Mouse (Mus musculus) forebrain, embryonic 12.5 days (tissue): ENCODE measurements around the gene G6pc2. TPM values are rescaled to one million over a fixed set of nuclear protein-coding genes. Genes with fewer than 3 reads are reported as not detected.

Experiments used
- ATAC-seq: fragments of 200-750 bp; cut with Nextera tagmentation; 2 replicates; pipeline ENCODE4 v1.8.0; 2017; ENCODE audit warnings: moderate TSS enrichment; ENCODE audit not compliant: low FRiP score
- H3K27ac ChIP-seq: fragments of 300-500 bp; sonication (generic); 2 replicates; pipeline ENCODE4 v1.5.1; 2016; ENCODE audit warnings: mild to moderate bottlenecking
- H3K27me3 ChIP-seq: fragments of 300-500 bp; sonication (generic); 2 replicates; pipeline ENCODE4 v1.6.1; 2016; ENCODE audit warnings: mild to moderate bottlenecking
- H3K36me3 ChIP-seq: fragments of 300-500 bp; sonication (generic); replicated peaks from 2 replicates; pipeline ENCODE4 v1.6.1; 2016; ENCODE audit warnings: mild to moderate bottlenecking
- H3K4me1 ChIP-seq: fragments of 300-500 bp; sonication (generic); 2 replicates; pipeline ENCODE4 v1.6.1; 2016
- H3K4me2 ChIP-seq: fragments of 300-500 bp; sonication (generic); 2 replicates; pipeline ENCODE4 v1.6.1; 2016; ENCODE audit warnings: mild to moderate bottlenecking, moderate library complexity
- H3K4me3 ChIP-seq: fragments of 300-500 bp; sonication (generic); replicated peaks from 2 replicates; pipeline ENCODE4 v1.5.1; 2016; ENCODE audit warnings: mild to moderate bottlenecking
- H3K9ac ChIP-seq: fragments of 300-500 bp; sonication (generic); 2 replicates; pipeline ENCODE4 v1.6.1; 2016; ENCODE audit warnings: mild to moderate bottlenecking
- H3K9me3 ChIP-seq: fragments of 300-500 bp; sonication (generic); 2 replicates; pipeline ENCODE4 v1.6.1; 2016
- WGBS: fragments of 180-500 bp; shearing (Covaris S2); methylation state at CpG from one replicate; pipeline ENCODE4 v1.1.7; 2016; 5-methylcytosine and 5-hydroxymethylcytosine counted together
- polyA plus RNA-seq: library from polyadenylated mRNA; unstranded; fragments of >200 nt; fragmentation: Nextera tagmentation; extraction: Ambion mirVana; gene quantifications from 2 replicates; pipeline ENCODE4 v1.2.1, GENCODE M21; 2016

The G6pc2 gene
- polyA plus RNA-seq, 1 experiment from 2014 or later = not detected

GRCm38 (mm10) chr2:69248221-69248755 is 37.4 kb downstream of the G6pc2 start:
- no peak overlapping the region for H3K27ac ChIP-seq
- H3K9me3 ChIP-seq = no peaks in the 10 kb centered on the region
- H3K9ac ChIP-seq = no peak overlapping the region
- no peak for ATAC-seq
- 50% methylated on average over 16 of the region's 16 CpGs for WGBS
- H3K36me3 ChIP-seq = no peaks in the 10 kb centered on the region
- H3K4me3 ChIP-seq = no peak overlapping the region
- no peaks in the 10 kb centered on the region for H3K4me1 ChIP-seq
- no peaks in the 10 kb centered on the region for H3K27me3 ChIP-seq
- H3K4me2 ChIP-seq = no peak overlapping the region

- H3K27me3 ChIP-seq = no peaks in the 10 kb centered on the region
- no peak overlapping the region for H3K4me3 ChIP-seq
- no peak overlapping the region for H3K27ac ChIP-seq
- no peaks in the 10 kb centered on the region for H3K36me3 ChIP-seq
- ATAC-seq = no peak
- H3K4me2 ChIP-seq = no peak overlapping the region
- H3K4me1 ChIP-seq = no peaks in the 10 kb centered on the region
- no peak overlapping the region for H3K9ac ChIP-seq
- H3K9me3 ChIP-seq = no peaks in the 10 kb centered on the region
These were observed 53.3 kb downstream of the G6pc2 start for GRCm38 (mm10) chr2:69264069-69264618.

GRCm38 (mm10) chr2:69275875-69276274 is 65.0 kb downstream of the G6pc2 start:
- H3K4me1 ChIP-seq = no peaks in the 10 kb centered on the region
- ATAC-seq = no peak

More at GRCm38 (mm10) chr2:69275875-69276274, 65.0 kb downstream of the G6pc2 start:
- no peak overlapping the region for H3K27ac ChIP-seq
- no peaks in the 10 kb centered on the region for H3K27me3 ChIP-seq
- no peak overlapping the region for H3K9ac ChIP-seq
- WGBS = 16% methylated on average over 1 of the region's 1 CpGs
- no peak overlapping the region for H3K4me3 ChIP-seq
- H3K36me3 ChIP-seq = no peaks in the 10 kb centered on the region
- no peaks in the 10 kb centered on the region for H3K9me3 ChIP-seq
- no peak overlapping the region for H3K4me2 ChIP-seq

Other genes starting within 250 kb of the G6pc2 start
- 0.43 and 0.64 TPM in 2 replicates for gene Nostrin, start 75.3 kb upstream of the G6pc2 start, polyA plus RNA-seq
- 232 and 241 TPM in 2 replicates for gene Spc25, start 4.9 kb upstream of the G6pc2 start, polyA plus RNA-seq
- 0.05 TPM in 1 of 2 replicates, not detected in the other for gene Abcb11, start 131.5 kb downstream of the G6pc2 start, polyA plus RNA-seq
- not detected in 2 replicates for gene Dhrs9, start 169.4 kb downstream of the G6pc2 start, polyA plus RNA-seq